Mouse (Mus musculus): Measurements from ENCODE around the gene Pcbp3.

DNA sequence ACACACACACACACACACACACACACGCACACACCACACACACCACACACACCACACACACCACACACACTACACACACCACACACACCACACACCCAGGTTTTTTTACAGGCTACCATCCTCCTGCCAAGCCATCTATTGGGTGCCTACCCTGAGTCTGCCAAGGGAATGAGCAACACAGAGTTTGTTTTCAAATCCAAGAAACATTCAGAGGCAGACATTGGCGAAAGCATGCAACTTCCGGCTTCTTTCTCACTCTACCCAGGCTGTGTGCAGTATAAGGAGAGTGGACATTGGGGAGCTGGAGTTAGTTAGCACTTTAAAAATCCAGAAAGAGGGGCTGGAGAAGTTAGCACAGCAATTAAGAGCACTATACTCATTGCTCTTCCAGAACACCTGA is 47.0 kb upstream of the Pcbp3 start:
- TF ChIP-seq CTCF (IDR thresholded peaks at IDR 0.05; ENCODE audit: low read depth): no peak
- no peak for TF ChIP-seq EP300 (optimal IDR thresholded peaks at IDR 0.05)

All from stomach, postnatal 0 days (tissue).